Mouse (Mus musculus): ENCODE measurements around the gene Ppan. TPM values are rescaled to one million over a fixed set of nuclear protein-coding genes. Genes with fewer than 3 reads are reported as not detected.

Ppan gene
- polyA plus RNA-seq, 1 experiment: 121 TPM

- Histone ChIP-seq H3K27ac (ENCODE audit: control insufficient read depth, insufficient read depth, low read length) (no peak overlapping the region), H3K27me3 (ENCODE audit: control insufficient read depth, insufficient read depth, low read length) (no peaks in the 10 kb centered on the region), H3K36me3 (ENCODE audit: control insufficient read depth, insufficient read depth, low read length) (peaks cover 55% of the 10 kb centered on the region), H3K4me3 (ENCODE audit: control insufficient read depth, insufficient read depth, low read length) (no peak overlapping the region), H3K4me1 (replicated peaks; ENCODE audit: control insufficient read depth, insufficient read depth, low read length) (peaks cover 9% of the 10 kb centered on the region)
- 90% methylated on average over 13 of the region's 13 CpGs for WGBS
- TF ChIP-seq CTCF (IDR thresholded peaks at IDR 0.05; ENCODE audit: borderline replicate concordance, control insufficient read depth, extremely low read depth, insufficient read depth, low read length, poor library complexity): no peak
- no peak for TF ChIP-seq POLR2A (IDR thresholded peaks at IDR 0.05; ENCODE audit: control insufficient read depth, extremely low read depth, insufficient read depth, low read length, poor library complexity)
- no peak for DNase-seq
Observed at GRCm38 (mm10) chr9:20893590-20894343, 5.8 kb downstream of the Ppan start.

GRCm38 (mm10) chr9:20894629-20895028, 6.7 kb downstream of the Ppan start:
- H3K36me3 ChIP-seq (ENCODE audit: control insufficient read depth, insufficient read depth, low read length): peaks cover 53% of the 10 kb centered on the region
- peaks cover 9% of the 10 kb centered on the region for H3K4me1 ChIP-seq (replicated peaks; ENCODE audit: control insufficient read depth, insufficient read depth, low read length)
- 94% methylated on average over 15 of the region's 15 CpGs for WGBS
- no peak overlapping the region for H3K4me3 ChIP-seq (ENCODE audit: control insufficient read depth, insufficient read depth, low read length)
- H3K27me3 ChIP-seq (ENCODE audit: control insufficient read depth, insufficient read depth, low read length): no peaks in the 10 kb centered on the region
- DNase-seq: no peak
- H3K27ac ChIP-seq (ENCODE audit: control insufficient read depth, insufficient read depth, low read length): no peak overlapping the region
- no peak for TF ChIP-seq CTCF (IDR thresholded peaks at IDR 0.05; ENCODE audit: borderline replicate concordance, control insufficient read depth, extremely low read depth, insufficient read depth, low read length, poor library complexity)
- no peak for TF ChIP-seq POLR2A (IDR thresholded peaks at IDR 0.05; ENCODE audit: control insufficient read depth, extremely low read depth, insufficient read depth, low read length, poor library complexity)

GRCm38 (mm10) chr9:20895382-20895781, 7.4 kb downstream of the Ppan start:
- H3K36me3 ChIP-seq (ENCODE audit: control insufficient read depth, insufficient read depth, low read length): peaks cover 45% of the 10 kb centered on the region
- H3K4me1 ChIP-seq (replicated peaks; ENCODE audit: control insufficient read depth, insufficient read depth, low read length): peaks cover 9% of the 10 kb centered on the region
- H3K27ac ChIP-seq (ENCODE audit: control insufficient read depth, insufficient read depth, low read length): no peak overlapping the region
- no peak for DNase-seq
- no peak overlapping the region for H3K4me3 ChIP-seq (ENCODE audit: control insufficient read depth, insufficient read depth, low read length)
- TF ChIP-seq CTCF (IDR thresholded peaks at IDR 0.05; ENCODE audit: borderline replicate concordance, control insufficient read depth, extremely low read depth, insufficient read depth, low read length, poor library complexity): no peak
- no peak for TF ChIP-seq POLR2A (IDR thresholded peaks at IDR 0.05; ENCODE audit: control insufficient read depth, extremely low read depth, insufficient read depth, low read length, poor library complexity)
- 98% methylated on average over 9 of the region's 9 CpGs for WGBS
- no peaks in the 10 kb centered on the region for H3K27me3 ChIP-seq (ENCODE audit: control insufficient read depth, insufficient read depth, low read length)

- WGBS: 3% methylated on average over 39 of the region's 39 CpGs
- Histone ChIP-seq H3K27ac (ENCODE audit: control insufficient read depth, insufficient read depth, low read length) (no peak overlapping the region), H3K36me3 (ENCODE audit: control insufficient read depth, insufficient read depth, low read length) (peaks cover 26% of the 10 kb centered on the region), H3K4me3 (ENCODE audit: control insufficient read depth, insufficient read depth, low read length) (peak overlapping the region; percentile 85), H3K27me3 (ENCODE audit: control insufficient read depth, insufficient read depth, low read length) (no peaks in the 10 kb centered on the region), H3K4me1 (replicated peaks; ENCODE audit: control insufficient read depth, insufficient read depth, low read length) (peaks cover 12% of the 10 kb centered on the region)
- no peak for DNase-seq
- TF ChIP-seq POLR2A (IDR thresholded peaks at IDR 0.05; ENCODE audit: control insufficient read depth, extremely low read depth, insufficient read depth, low read length, poor library complexity) (no peak), CTCF (IDR thresholded peaks at IDR 0.05; ENCODE audit: borderline replicate concordance, control insufficient read depth, extremely low read depth, insufficient read depth, low read length, poor library complexity) (no peak)
Observed at GRCm38 (mm10) chr9:20897736-20898510, 9.9 kb downstream of the Ppan start.

GRCm38 (mm10) chr9:20898511-20899073, 10.6 kb downstream of the Ppan start, which contains the start of gene Eif3g:
Gene Eif3g, minus strand, starts transcription at chr9:20898623.
- WGBS: 8% methylated on average over 34 of the region's 34 CpGs
- DNase-seq: peak; percentile 83

More at GRCm38 (mm10) chr9:20898511-20899073, 10.6 kb downstream of the Ppan start, which contains the start of gene Eif3g:
- Histone ChIP-seq H3K4me1 (replicated peaks; ENCODE audit: control insufficient read depth, insufficient read depth, low read length) (peaks cover 12% of the 10 kb centered on the region), H3K36me3 (ENCODE audit: control insufficient read depth, insufficient read depth, low read length) (peaks cover 25% of the 10 kb centered on the region), H3K4me3 (ENCODE audit: control insufficient read depth, insufficient read depth, low read length) (peak within 1 kb of the TSS; percentile 85), H3K27me3 (ENCODE audit: control insufficient read depth, insufficient read depth, low read length) (no peaks in the 10 kb centered on the region), H3K27ac (ENCODE audit: control insufficient read depth, insufficient read depth, low read length) (no peak within 1 kb of the TSS)
- peak; percentile 65; the same call in 1 of the 2 replicates for TF ChIP-seq POLR2A (IDR thresholded peaks at IDR 0.05; ENCODE audit: control insufficient read depth, extremely low read depth, insufficient read depth, low read length, poor library complexity)
- TF ChIP-seq CTCF (IDR thresholded peaks at IDR 0.05; ENCODE audit: borderline replicate concordance, control insufficient read depth, extremely low read depth, insufficient read depth, low read length, poor library complexity): peak; percentile 95

All from thymus, adult 2 months (tissue).